Mouse (Mus musculus): Measurements from ENCODE around the gene Pou2f2. TPM values are rescaled to one million over a fixed set of nuclear protein-coding genes. Genes with fewer than 3 reads are reported as not detected.

Pou2f2 gene
- total RNA-seq, 2 experiments from 2014 or later = 0.53 to 0.68 TPM

- DNase-seq = no peak
- intact Hi-C loops (cut with DNase I) = no loop called here
Observed at GRCm38 (mm10) chr7:25110336-25110735, 69.2 kb downstream of the Pou2f2 start.

GRCm38 (mm10) chr7:25109355-25109754 lies 70.2 kb downstream of the Pou2f2 start:
- no peak for DNase-seq
- intact Hi-C loops (cut with DNase I) = no loop called here

GRCm38 (mm10) chr7:25106790-25107502 lies 72.6 kb downstream of the Pou2f2 start:
- DNase-seq = no peak
- intact Hi-C loops (cut with DNase I) = no loop called here

- intact Hi-C loops (cut with DNase I) = loop anchor here (1.0 kb wide), 1 partner anchor 82 kb away; no protein-coding TSS in a partner anchor
Observed at GRCm38 (mm10) chr7:25105411-25106160, 73.9 kb downstream of the Pou2f2 start.

GRCm38 (mm10) chr7:25099581-25099980 lies 79.9 kb downstream of the Pou2f2 start:
- intact Hi-C loops (cut with DNase I) = no loop called here
- no peak for DNase-seq

More at GRCm38 (mm10) chr7:25105411-25106160, 73.9 kb downstream of the Pou2f2 start:
- peak; percentile 77 to 79 for DNase-seq

- intact Hi-C loops (cut with DNase I) = no loop called here
- no peak for DNase-seq
Observed at GRCm38 (mm10) chr7:25098169-25098568, 81.4 kb downstream of the Pou2f2 start.

GRCm38 (mm10) chr7:25089875-25090274 lies 89.7 kb downstream of the Pou2f2 start:
- no peak for DNase-seq
- intact Hi-C loops (cut with DNase I) = no loop called here

- intact Hi-C loops (cut with DNase I) = no loop called here
- no peak for DNase-seq
Observed at GRCm38 (mm10) chr7:25088968-25089367, 90.6 kb downstream of the Pou2f2 start.

GRCm38 (mm10) chr7:25088531-25088930 lies 91.0 kb downstream of the Pou2f2 start:
- intact Hi-C loops (cut with DNase I) = no loop called here
- DNase-seq = no peak

GRCm38 (mm10) chr7:25087972-25088371 lies 91.6 kb downstream of the Pou2f2 start:
- no peak for DNase-seq
- intact Hi-C loops (cut with DNase I) = loop anchor here (2.0 kb wide), 1 partner anchor 21 kb away; no protein-coding TSS in a partner anchor

- no peak for DNase-seq
- intact Hi-C loops (cut with DNase I) = loop anchor here (2.0 kb wide), 1 partner anchor 21 kb away; no protein-coding TSS in a partner anchor
Observed at GRCm38 (mm10) chr7:25087256-25087912, 92.1 kb downstream of the Pou2f2 start.

GRCm38 (mm10) chr7:25086656-25087055 lies 92.9 kb downstream of the Pou2f2 start:
- intact Hi-C loops (cut with DNase I) = loop anchor here (2.0 kb wide), 1 partner anchor 20 kb away; no protein-coding TSS in a partner anchor
- DNase-seq = no peak

- intact Hi-C loops (cut with DNase I) = no loop called here
- no peak for DNase-seq
Observed at GRCm38 (mm10) chr7:25084621-25085020, 94.9 kb downstream of the Pou2f2 start.

GRCm38 (mm10) chr7:25082510-25082909 lies 97.0 kb downstream of the Pou2f2 start:
- no peak for DNase-seq
- intact Hi-C loops (cut with DNase I) = no loop called here

- intact Hi-C loops (cut with DNase I) = no loop called here
- DNase-seq = no peak
Observed at GRCm38 (mm10) chr7:25080431-25080830, 99.1 kb downstream of the Pou2f2 start.

GRCm38 (mm10) chr7:25079496-25080026 lies 100.0 kb downstream of the Pou2f2 start:
- DNase-seq = no peak
- intact Hi-C loops (cut with DNase I) = loop anchor here (5.0 to 10.0 kb wide), 3 partner anchors 197 to 575 kb away; partner anchors contain the start of genes Bckdha, Exosc5 and Rps19

- DNase-seq = no peak
- intact Hi-C loops (cut with DNase I) = loop anchor here (5.0 to 10.0 kb wide), 3 partner anchors 195 to 577 kb away; partner anchors contain the start of genes Bckdha, Exosc5 and Rps19
Observed at GRCm38 (mm10) chr7:25077414-25077755, 102.1 kb downstream of the Pou2f2 start.

- DNase-seq = peak; percentile 92 to 94
- intact Hi-C loops (cut with DNase I) = loop anchor here (5.0 to 10.0 kb wide), 3 partner anchors 195 to 578 kb away; partner anchors contain the start of genes Bckdha, Exosc5 and Rps19
Observed at GRCm38 (mm10) chr7:25076663-25077413, 102.7 kb downstream of the Pou2f2 start.

- intact Hi-C loops (cut with DNase I) = loop anchor here (5.0 to 10.0 kb wide), 3 partner anchors 194 to 579 kb away; partner anchors contain the start of genes Bckdha, Exosc5 and Rps19
- DNase-seq = peak in 1 of 2 experiments; percentile 21
Observed at GRCm38 (mm10) chr7:25076296-25076662, 103.2 kb downstream of the Pou2f2 start.

GRCm38 (mm10) chr7:25073924-25074323 lies 105.6 kb downstream of the Pou2f2 start:
- intact Hi-C loops (cut with DNase I) = loop anchor here (5.0 to 10.0 kb wide), 3 partner anchors 172 to 581 kb away; partner anchors contain the start of genes Arhgef1, Bckdha and Exosc5
- DNase-seq = no peak

All from heart, postnatal 36 days (tissue).